In the genomic region with DNA sequence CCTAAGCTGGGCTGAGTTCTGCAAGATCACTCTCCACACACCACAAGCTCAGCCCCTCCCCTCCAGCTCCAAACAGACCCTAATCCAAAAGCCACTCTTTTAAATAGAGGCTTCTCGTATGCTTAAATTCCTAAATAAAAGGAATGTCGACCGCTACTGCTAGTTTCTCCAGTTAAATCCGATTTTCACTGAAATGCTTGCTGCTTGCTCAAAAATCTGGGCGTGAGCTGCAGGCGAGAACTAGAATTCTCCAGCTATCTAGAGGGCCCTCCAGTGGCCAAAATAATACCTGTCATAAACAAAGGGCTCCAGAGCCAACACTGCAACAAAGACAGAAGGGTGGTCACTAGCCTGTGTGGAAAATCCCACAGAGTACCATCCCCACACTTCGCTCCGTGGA, we compare ENCODE assay signal across 8 mouse cellular contexts.
DNase-seq lines count a peak whose midpoint lies in the region; ATAC-seq and TF ChIP-seq lines count a peak whose summit lies in the region.

No protein-coding gene starts in this region.

- WGBS in embryonic facial prominence, embryonic 14.5 days = 7% methylated on average over 8 of the region's 8 CpGs
- 9% methylated on average over 8 of the region's 8 CpGs for WGBS in heart, embryonic 10.5 days
- 17% methylated on average over 8 of the region's 8 CpGs for WGBS in liver, adult 2 months
- WGBS in neural tube, embryonic 15.5 days = 4% methylated on average over 8 of the region's 8 CpGs

- peak overlapping the region; percentile 97 for H3K27ac ChIP-seq in embryonic facial prominence, embryonic 14.5 days (replicated peaks; ENCODE audit: low read depth, low read length)
- H3K27ac ChIP-seq in heart, embryonic 10.5 days = peak overlapping the region; percentile 65
- H3K27ac ChIP-seq in liver, adult 2 months (replicated peaks; ENCODE audit: insufficient read depth, low read depth, low read length) = no peak overlapping the region
- H3K27ac ChIP-seq in neural tube, embryonic 15.5 days (replicated peaks) = peak overlapping the region; percentile 95

- peak; percentile 69 for DNase-seq in urinary bladder, postnatal 14 days (ENCODE audit: low spot score)
- DNase-seq in urinary bladder, adult 2 months (ENCODE audit: low spot score) = no peak
- peak; percentile 95 for DNase-seq in embryonic facial prominence, embryonic 14.5 days (ENCODE audit: low spot score)
- DNase-seq in heart, embryonic 10.5 days (ENCODE audit: low spot score) = no peak
- DNase-seq in kidney, postnatal 10 days = peak; percentile 84
- no peak for DNase-seq in liver, adult 2 months (ENCODE audit: extremely low read depth, low read depth, low spot score)
- no peak for DNase-seq in c-Kit-positive CD71-positive TER-119-positive erythroid progenitor cells, embryonic 14.5 days (ENCODE audit: low spot score)

- ATAC-seq in embryonic facial prominence, embryonic 14.5 days (ENCODE audit: low read depth) = no peak
- peak; percentile 18; the same call in 1 of the 2 replicates for ATAC-seq in neural tube, embryonic 15.5 days (ENCODE audit: low FRiP score)

- no peak for TF ChIP-seq POLR2A in liver, adult 2 months (IDR thresholded peaks at IDR 0.05; ENCODE audit: extremely low read depth, insufficient read depth, low read length)

- TF ChIP-seq CTCF in liver, adult 2 months (IDR thresholded peaks at IDR 0.05; ENCODE audit: low read depth, low read length) = peak; percentile 5; the same call in 1 of the 2 replicates

- peak overlapping the region; percentile 36 for H3K9ac ChIP-seq in embryonic facial prominence, embryonic 14.5 days (ENCODE audit: low read depth, low read length)
- H3K9ac ChIP-seq in liver, adult 2 months (ENCODE audit: low read depth, low read length) = no peak overlapping the region
- peak overlapping the region; percentile 63 for H3K9ac ChIP-seq in neural tube, embryonic 15.5 days (replicated peaks)

- no peak overlapping the region for H3K4me3 ChIP-seq in embryonic facial prominence, embryonic 14.5 days (ENCODE audit: low read depth, low read length)
- H3K4me3 ChIP-seq in heart, embryonic 10.5 days = peak overlapping the region; percentile 34; the same call in 1 of the 2 replicates
- no peak overlapping the region for H3K4me3 ChIP-seq in liver, adult 2 months (ENCODE audit: insufficient read depth, low read depth, low read length)
- peak overlapping the region; percentile 22; the same call in 1 of the 2 replicates for H3K4me3 ChIP-seq in neural tube, embryonic 15.5 days (replicated peaks)

- H3K36me3 ChIP-seq in embryonic facial prominence, embryonic 14.5 days (ENCODE audit: control insufficient read depth, insufficient read depth, low read length) = no peaks in the 10 kb centered on the region
- H3K36me3 ChIP-seq in heart, embryonic 10.5 days = no peaks in the 10 kb centered on the region
- H3K36me3 ChIP-seq in liver, adult 2 months (ENCODE audit: control insufficient read depth, insufficient read depth, low read length) = no peaks in the 10 kb centered on the region
- H3K36me3 ChIP-seq in neural tube, embryonic 15.5 days = no peaks in the 10 kb centered on the region

- H3K4me2 ChIP-seq in embryonic facial prominence, embryonic 14.5 days (ENCODE audit: low read depth, low read length) = peak overlapping the region; percentile 82
- peak overlapping the region; percentile 82 for H3K4me2 ChIP-seq in neural tube, embryonic 15.5 days

- H3K4me1 ChIP-seq in embryonic facial prominence, embryonic 14.5 days (ENCODE audit: control insufficient read depth, insufficient read depth, low read length) = peaks cover 32% of the 10 kb centered on the region
- H3K4me1 ChIP-seq in heart, embryonic 10.5 days = peaks cover 38% of the 10 kb centered on the region
- no peaks in the 10 kb centered on the region for H3K4me1 ChIP-seq in liver, adult 2 months (ENCODE audit: control insufficient read depth, insufficient read depth, low read length)
- H3K4me1 ChIP-seq in neural tube, embryonic 15.5 days = peaks cover 50% of the 10 kb centered on the region

- no peaks in the 10 kb centered on the region for H3K9me3 ChIP-seq in embryonic facial prominence, embryonic 14.5 days (ENCODE audit: control insufficient read depth, low read length)
- H3K9me3 ChIP-seq in heart, embryonic 10.5 days = no peaks in the 10 kb centered on the region
- no peaks in the 10 kb centered on the region for H3K9me3 ChIP-seq in neural tube, embryonic 15.5 days (replicated peaks)

- H3K79me2 ChIP-seq in liver, adult 2 months (ENCODE audit: control insufficient read depth, insufficient read depth, low read length) = no peaks in the 10 kb centered on the region

- H3K27me3 ChIP-seq in embryonic facial prominence, embryonic 14.5 days (replicated peaks; ENCODE audit: control insufficient read depth, insufficient read depth, low read length) = no peaks in the 10 kb centered on the region
- H3K27me3 ChIP-seq in heart, embryonic 10.5 days (ENCODE audit: insufficient read depth, poor library complexity, severe bottlenecking) = no peaks in the 10 kb centered on the region
- no peaks in the 10 kb centered on the region; the same call in 1 of the 2 replicates for H3K27me3 ChIP-seq in liver, adult 2 months (ENCODE audit: control insufficient read depth, insufficient read depth, low read length)
- H3K27me3 ChIP-seq in neural tube, embryonic 15.5 days (replicated peaks) = no peaks in the 10 kb centered on the region

Comparison
In these comparisons a context has a peak if more than half of its experiments do, and no peak if none do; other contexts are left out.
1. DNase-seq: peak in urinary bladder, postnatal 14 days (single experiment), embryonic facial prominence, embryonic 14.5 days (single experiment) and kidney, postnatal 10 days (single experiment); none in urinary bladder, adult 2 months (single experiment), heart, embryonic 10.5 days (single experiment), liver, adult 2 months (single experiment) and c-Kit-positive CD71-positive TER-119-positive erythroid progenitor cells, embryonic 14.5 days (single experiment).
2. H3K4me3 ChIP-seq: peak in heart, embryonic 10.5 days (single experiment) and neural tube, embryonic 15.5 days (single experiment); none in embryonic facial prominence, embryonic 14.5 days (single experiment) and liver, adult 2 months (single experiment).